Mouse (Mus musculus) ES-Bruce4 (cell line): ENCODE measurements around the gene Capn15.

Experiments
- CTCF ChIP-seq: IDR thresholded peaks from one replicate; pipeline ENCODE4 v1.8.1; 2011; ENCODE audit warnings: low read depth, low read length
- POLR2A ChIP-seq: IDR thresholded peaks from one replicate; pipeline ENCODE4 v1.8.1; 2011; ENCODE audit warnings: low read length; ENCODE audit not compliant: insufficient read depth

DNA sequence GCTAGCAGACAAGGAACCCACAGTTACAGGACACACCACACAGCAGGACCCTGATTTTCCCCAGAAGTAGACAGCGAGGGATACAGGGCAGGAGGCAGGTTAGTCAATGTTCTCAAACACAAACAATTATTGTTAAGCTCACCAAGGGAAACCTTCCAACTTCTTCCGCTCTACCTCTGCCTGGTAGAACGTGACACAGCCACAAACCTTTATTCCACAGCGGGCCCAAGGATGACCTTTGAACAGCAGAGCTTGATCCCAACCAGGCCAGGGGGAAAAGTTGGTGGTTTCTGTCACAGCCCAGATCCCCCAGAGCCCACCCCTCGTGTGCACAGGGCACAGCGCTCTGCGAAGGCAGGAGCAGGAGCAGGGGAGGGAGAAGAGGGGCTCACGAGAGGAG lies 38.4 kb upstream of the Capn15 start:
- TF ChIP-seq CTCF (no peak), POLR2A (no peak)
